ENCODE assay signal across 10 mouse cellular contexts in the genomic region with DNA sequence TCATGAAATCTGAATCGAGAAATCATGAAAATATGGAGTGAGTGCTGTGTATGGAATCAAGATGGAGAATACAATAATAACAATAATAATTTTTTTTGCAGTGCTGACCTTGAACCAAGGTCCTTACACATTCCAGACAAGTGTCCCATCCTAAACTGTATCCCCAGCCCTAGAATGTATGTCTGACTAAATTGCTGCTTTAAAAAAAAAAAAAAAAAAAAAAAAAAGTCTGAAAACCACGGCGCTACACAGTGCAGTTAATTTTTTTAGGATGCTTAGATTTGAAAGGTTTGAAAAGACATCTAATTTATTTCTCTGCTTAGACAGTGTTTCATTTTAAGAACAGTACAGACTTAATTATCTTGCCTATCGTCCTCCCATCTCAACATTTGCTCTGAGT. TPM values are rescaled to one million over a fixed set of nuclear protein-coding genes. Genes with fewer than 3 reads are reported as not detected.
DNase-seq lines count a peak whose midpoint lies in the region; ATAC-seq lines count a peak whose summit lies in the region.
"Had no signal": no experiment of that assay in that cellular context is flagged by ENCODE, and none has a peak within 500 bp of the region (broad histone marks: within the 10 kb centered on the region; RNA-seq: fewer than 3 reads in every experiment).

No protein-coding gene starts in this region.

- peak overlapping the region; percentile 60 for H3K4me2 ChIP-seq in lung, embryonic 16.5 days (ENCODE audit: low read depth, low read length)
- H3K4me2 ChIP-seq in liver, embryonic 12.5 days = peak overlapping the region; percentile 75
- H3K4me2 ChIP-seq in stomach, embryonic 15.5 days = peak overlapping the region; percentile 66

- 75% methylated on average over 4 of the region's 4 CpGs for WGBS in lung, embryonic 16.5 days
- 87% methylated on average over 4 of the region's 4 CpGs for WGBS in hindbrain, embryonic 10.5 days
- whole genome bisulfite sequencing in liver, embryonic 12.5 days (ENCODE audit: insufficient replicate concordance) = 78% methylated on average over 4 of the region's 4 CpGs
- 69% methylated on average over 4 of the region's 4 CpGs for WGBS in stomach, embryonic 15.5 days

- H3K9me3 ChIP-seq in lung, embryonic 16.5 days (ENCODE audit: control insufficient read depth, low read length) = no peaks in the 10 kb centered on the region
- no peaks in the 10 kb centered on the region for H3K9me3 ChIP-seq in hindbrain, embryonic 10.5 days
- H3K9me3 ChIP-seq in liver, embryonic 12.5 days (replicated peaks) = no peaks in the 10 kb centered on the region
- H3K9me3 ChIP-seq in stomach, embryonic 15.5 days = no peaks in the 10 kb centered on the region

- DNase-seq in lung, postnatal 10 days = no peak
- no peak for DNase-seq in hindbrain, embryonic 10.5 days (ENCODE audit: low spot score)
- DNase-seq in B cell, adult 2 months = no peak
- no peak for DNase-seq in kidney, postnatal 10 days
- DNase-seq: cerebellum, adult 11 months; thymus, adult 18-20 months had no signal

- peaks cover 3% of the 10 kb centered on the region; the same call in 1 of the 2 replicates for H3K4me1 ChIP-seq in lung, embryonic 16.5 days (replicated peaks; ENCODE audit: control insufficient read depth, insufficient read depth, low read length)
- H3K4me1 ChIP-seq in hindbrain, embryonic 10.5 days (replicated peaks) = no peaks in the 10 kb centered on the region
- peaks cover 3% of the 10 kb centered on the region; the same call in 1 of the 2 replicates for H3K4me1 ChIP-seq in liver, embryonic 12.5 days
- H3K4me1 ChIP-seq in stomach, embryonic 15.5 days = no peaks in the 10 kb centered on the region

- peak overlapping the region; percentile 73 for H3K4me3 ChIP-seq in lung, embryonic 16.5 days (ENCODE audit: low read length)
- H3K4me3 ChIP-seq in hindbrain, embryonic 10.5 days = peak overlapping the region; percentile 63
- no peak overlapping the region for H3K4me3 ChIP-seq in liver, embryonic 12.5 days
- peak overlapping the region; percentile 60; the same call in 1 of the 2 replicates for H3K4me3 ChIP-seq in stomach, embryonic 15.5 days (replicated peaks)

- no peak overlapping the region for H3K27ac ChIP-seq in lung, embryonic 16.5 days (ENCODE audit: low read length)
- peak overlapping the region; percentile 94; the same call in 1 of the 2 replicates for H3K27ac ChIP-seq in hindbrain, embryonic 10.5 days
- H3K27ac ChIP-seq in liver, embryonic 12.5 days = no peak overlapping the region
- H3K27ac ChIP-seq in stomach, embryonic 15.5 days = no peak overlapping the region

- no peak overlapping the region for H3K9ac ChIP-seq in lung, embryonic 16.5 days (ENCODE audit: low read length)
- no peak overlapping the region for H3K9ac ChIP-seq in liver, embryonic 12.5 days
- no peak overlapping the region for H3K9ac ChIP-seq in stomach, embryonic 15.5 days

- no peak for ATAC-seq in lung, embryonic 16.5 days (ENCODE audit: low read depth)
- no peak for ATAC-seq in liver, embryonic 12.5 days
- no peak for ATAC-seq in stomach, embryonic 15.5 days (ENCODE audit: insufficient read depth, low FRiP score, low read depth)
- no peak for ATAC-seq in monocyte, adult 5-6 weeks (replicated peaks; ENCODE audit: insufficient number of reproducible peaks, low FRiP score, low TSS enrichment, poor library complexity, severe bottlenecking)

- H3K27me3 ChIP-seq in lung, embryonic 16.5 days (ENCODE audit: control insufficient read depth, insufficient read depth, low read depth, low read length) = no peaks in the 10 kb centered on the region
- H3K27me3 ChIP-seq in hindbrain, embryonic 10.5 days (ENCODE audit: insufficient read depth, poor library complexity, severe bottlenecking) = no peaks in the 10 kb centered on the region
- no peaks in the 10 kb centered on the region; the same call in 1 of the 2 replicates for H3K27me3 ChIP-seq in liver, embryonic 12.5 days (replicated peaks)
- H3K27me3 ChIP-seq in stomach, embryonic 15.5 days (replicated peaks) = no peaks in the 10 kb centered on the region

- H3K36me3 ChIP-seq in lung, embryonic 16.5 days (ENCODE audit: control insufficient read depth, insufficient read depth, low read length) = no peaks in the 10 kb centered on the region
- no peaks in the 10 kb centered on the region for H3K36me3 ChIP-seq in hindbrain, embryonic 10.5 days
- no peaks in the 10 kb centered on the region for H3K36me3 ChIP-seq in liver, embryonic 12.5 days
- H3K36me3 ChIP-seq in stomach, embryonic 15.5 days = no peaks in the 10 kb centered on the region

RNA-seq across cellular contexts. Expression of gene Pogz, which starts 15.3 kb away (rescaled TPM):
- polyA plus RNA-seq in lung, embryonic 16.5 days (2015; fragmentation: Nextera tagmentation; extraction: Ambion mirVana) = 14.6 and 16.9 TPM in 2 replicates
- 17.6 and 18.2 TPM in 2 replicates for polyA plus RNA-seq in hindbrain, embryonic 10.5 days (2016; fragmentation: Nextera tagmentation; extraction: Ambion mirVana)
- polyA plus RNA-seq in liver, embryonic 12.5 days (2016; fragmentation: Nextera tagmentation; extraction: Ambion mirVana) = 5.2 and 5.3 TPM in 2 replicates
- polyA plus RNA-seq in stomach, embryonic 15.5 days (2015; fragmentation: Nextera tagmentation; extraction: Ambion mirVana) = 14.6 and 15.3 TPM in 2 replicates
- 14.4 to 29.8 TPM (median 15.6 TPM) in 3 replicates for total RNA-seq in monocyte, adult 5-6 weeks (2017)

RNA-seq across cellular contexts. Expression of gene Cgn, which starts 35.8 kb away (rescaled TPM):
- polyA plus RNA-seq in lung, embryonic 16.5 days (2015; fragmentation: Nextera tagmentation; extraction: Ambion mirVana) = 33.6 and 37.7 TPM in 2 replicates
- polyA plus RNA-seq in hindbrain, embryonic 10.5 days (2016; fragmentation: Nextera tagmentation; extraction: Ambion mirVana) = 5.0 and 8.0 TPM in 2 replicates
- polyA plus RNA-seq in liver, embryonic 12.5 days (2016; fragmentation: Nextera tagmentation; extraction: Ambion mirVana) = 8.7 and 9.2 TPM in 2 replicates
- 51.0 and 56.7 TPM in 2 replicates for polyA plus RNA-seq in stomach, embryonic 15.5 days (2015; fragmentation: Nextera tagmentation; extraction: Ambion mirVana)
- total RNA-seq in monocyte, adult 5-6 weeks (2017) = 0.32 TPM in 1 of 3 replicates, not detected in the others
